Mouse (Mus musculus) cerebellum, postnatal 36 days (tissue): ENCODE results near the gene Ppargc1a.

Source experiments
- DNase-seq, 2 experiments: peaks; one replicate each; pipeline ENCODE4 v3.0.0; 2021 to 2022; ENCODE audit warnings: mixed read lengths in 2 of 2

Gene Ppargc1a

DNA sequence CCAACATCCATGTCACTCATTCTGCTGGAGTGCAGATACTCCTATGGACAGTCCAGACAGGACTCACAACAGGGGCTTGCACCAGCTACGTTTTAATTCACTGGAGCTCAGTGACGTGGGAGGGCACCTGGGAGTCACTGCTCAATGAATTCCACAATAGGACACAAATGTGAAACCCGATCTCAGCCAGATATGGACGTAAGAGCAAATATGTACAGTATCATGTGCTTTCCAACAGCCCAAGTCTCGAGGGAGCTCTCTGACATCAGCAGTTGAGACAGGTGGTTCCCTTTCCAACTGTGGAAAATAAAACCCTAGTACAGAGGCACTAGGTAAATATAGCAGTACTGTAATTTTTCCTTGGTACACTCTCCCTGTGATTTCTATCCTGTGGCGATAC, at the start of gene Ppargc1a:
TSS of gene Ppargc1a (minus strand) at position 68 of the 400 bp plus-strand sequence.
- DNase-seq = no peak

DNA sequence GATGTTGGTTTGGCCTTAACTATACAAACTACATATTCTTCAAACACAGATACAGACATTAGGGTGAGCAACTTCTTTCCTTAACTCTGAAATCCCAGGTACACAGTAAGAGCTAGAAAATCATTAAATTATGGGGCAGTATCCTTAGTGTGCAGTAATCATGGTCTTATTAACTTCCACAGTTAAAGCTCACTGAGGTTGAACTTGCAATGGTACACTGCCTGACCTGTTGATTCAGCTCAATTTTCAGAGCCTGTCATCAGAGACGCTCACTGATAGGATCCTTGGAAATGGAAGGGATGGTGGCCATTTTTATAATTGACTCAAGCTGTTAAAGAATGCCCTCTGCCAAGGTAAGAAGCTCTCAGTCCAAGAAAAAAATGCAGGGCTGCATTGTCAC, 49.4 kb upstream of the Ppargc1a start:
- DNase-seq = no peak

DNA sequence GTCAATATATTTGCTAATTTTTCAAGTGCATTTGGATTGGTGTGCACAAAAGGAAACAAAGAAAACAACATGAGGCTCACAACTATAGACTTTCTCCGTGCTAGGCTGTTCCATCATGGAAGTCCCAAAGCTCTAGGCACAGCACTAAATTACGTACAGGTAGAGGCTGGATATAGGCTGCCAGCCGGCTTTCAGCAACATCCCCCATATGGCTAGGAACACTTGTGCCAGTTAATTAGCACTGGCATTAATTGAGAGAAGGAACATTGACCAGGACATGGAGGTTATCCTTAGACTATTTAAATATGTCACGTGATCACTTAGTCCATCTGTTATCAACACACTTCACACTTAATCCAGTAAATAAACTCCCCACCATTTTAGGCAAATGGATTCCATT, 44.5 kb upstream of the Ppargc1a start:
- no peak for DNase-seq

DNA sequence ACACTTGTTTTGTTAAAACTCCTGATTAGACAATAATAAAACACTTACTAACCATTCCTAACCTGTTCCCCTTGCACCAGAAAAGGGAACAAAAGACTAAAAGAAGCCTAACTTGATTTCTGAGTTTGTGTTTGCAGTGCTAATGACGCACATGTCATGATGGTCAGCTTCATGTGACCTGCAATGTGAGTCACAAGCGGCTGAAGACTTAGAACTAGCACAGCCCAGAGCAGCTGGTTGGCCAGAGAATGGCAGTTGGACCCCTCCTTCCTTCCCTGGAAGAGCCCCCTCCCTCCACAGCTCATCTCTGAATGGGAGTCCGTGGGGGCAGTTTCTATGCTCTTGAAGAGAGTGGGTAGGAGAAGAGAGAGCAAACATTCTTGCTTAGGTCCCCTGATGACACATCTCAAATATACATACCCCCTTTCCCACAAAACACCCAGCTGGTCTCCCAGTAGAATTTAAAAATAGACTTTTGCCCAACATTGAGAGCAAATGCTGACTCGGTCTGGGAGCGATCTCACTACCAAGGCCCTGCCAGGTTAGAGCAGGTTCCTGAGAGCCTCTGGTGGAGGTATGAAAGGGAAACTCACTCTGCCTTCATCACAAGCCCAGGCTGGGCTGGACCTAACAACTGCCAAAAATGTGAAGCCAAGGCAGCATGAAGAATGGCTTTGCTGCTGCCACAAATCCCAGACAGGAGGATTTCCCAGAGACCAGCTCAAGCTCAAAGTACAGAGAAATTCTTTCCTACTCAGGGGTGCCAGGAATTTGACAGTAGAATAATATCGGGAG, 40.4 kb upstream of the Ppargc1a start:
- no peak for DNase-seq

DNA sequence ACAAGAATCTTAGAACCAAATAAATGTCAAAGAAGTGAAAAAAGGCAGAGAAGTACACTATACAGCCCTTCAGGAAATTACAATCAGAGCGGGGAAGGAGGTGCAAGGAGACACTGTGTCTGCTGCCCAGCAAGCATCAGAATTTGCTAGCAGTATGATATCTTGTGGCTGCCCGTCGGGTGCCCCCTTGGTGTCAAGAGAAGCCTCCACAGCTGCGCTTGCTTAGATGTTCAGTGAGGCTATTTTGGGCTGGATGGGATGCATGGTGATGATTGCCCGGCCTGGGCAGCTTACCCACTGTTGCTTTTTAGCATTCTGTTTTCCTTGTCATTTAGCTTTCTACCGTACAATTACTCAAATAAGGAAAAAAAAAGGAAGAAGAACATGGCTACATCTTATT, 32.0 kb upstream of the Ppargc1a start:
- no peak for DNase-seq

DNA sequence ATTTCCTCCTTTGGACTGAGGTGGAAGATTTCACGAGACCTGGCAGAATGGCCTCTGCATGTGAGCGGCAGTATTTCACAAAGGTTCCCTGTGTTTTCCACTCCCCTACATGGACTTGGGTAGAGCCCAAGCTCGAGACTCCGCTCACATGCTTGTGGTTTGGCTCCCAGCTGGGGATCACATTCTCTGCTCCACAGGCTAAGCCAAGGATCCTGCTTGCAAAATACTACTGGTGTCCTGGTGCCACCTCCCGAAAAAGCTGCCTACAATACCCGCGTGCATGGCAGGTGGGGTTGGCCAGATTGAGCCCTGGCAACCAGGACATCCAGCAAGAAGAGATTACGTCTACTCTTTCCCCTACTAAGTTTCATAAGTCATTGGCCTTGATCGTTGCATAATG, 28.1 kb upstream of the Ppargc1a start:
- DNase-seq = peak; percentile 34 to 39

DNA sequence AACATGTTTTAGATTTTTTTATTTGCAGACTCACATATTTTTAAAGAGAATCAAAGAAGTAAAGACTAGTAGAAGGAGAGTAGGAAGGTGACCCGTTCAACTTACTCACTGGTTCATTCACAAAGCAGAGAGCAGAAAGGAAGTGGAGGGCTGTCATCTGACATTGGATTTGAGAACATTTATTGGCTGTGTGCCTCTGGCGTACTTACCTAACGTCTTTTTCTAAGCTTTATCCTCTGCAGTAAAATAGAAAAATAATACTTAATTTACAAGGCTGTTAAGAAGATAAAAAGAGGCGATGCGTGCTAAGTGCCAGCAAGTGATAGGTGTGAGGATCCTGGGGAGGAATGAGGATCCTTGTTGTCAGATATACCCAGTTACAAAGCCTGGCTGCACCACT, 24.7 kb upstream of the Ppargc1a start:
- DNase-seq = no peak

DNA sequence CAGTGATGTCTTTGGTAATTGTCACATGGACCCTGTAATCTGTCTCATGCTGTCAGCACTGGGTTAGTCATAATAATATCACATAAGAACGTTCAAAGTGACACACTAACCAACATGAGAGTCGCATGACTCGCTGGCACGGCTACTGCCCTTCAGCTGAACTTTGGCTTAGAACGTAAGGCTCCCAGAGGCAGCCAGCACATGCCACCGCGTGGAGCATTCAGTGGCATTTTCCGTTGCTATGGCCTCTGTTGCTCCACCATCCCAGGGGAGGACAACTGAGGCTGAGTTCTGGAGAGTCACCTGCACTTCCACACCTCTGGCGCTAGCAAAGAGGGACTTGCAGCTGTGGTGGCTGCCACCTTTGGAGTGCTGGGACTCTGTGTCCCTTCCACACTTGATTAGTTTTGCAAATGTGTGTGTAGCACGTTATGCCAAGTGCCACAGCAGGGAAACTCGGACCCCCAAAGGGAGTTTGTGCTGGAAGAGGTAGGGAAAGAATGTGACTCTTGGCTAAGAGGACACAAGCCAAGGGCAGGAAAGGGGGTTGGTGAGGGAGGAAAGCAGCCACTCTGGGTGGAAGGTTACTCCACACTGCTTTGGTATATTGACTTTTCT, 24.1 kb upstream of the Ppargc1a start:
- DNase-seq = no peak

DNA sequence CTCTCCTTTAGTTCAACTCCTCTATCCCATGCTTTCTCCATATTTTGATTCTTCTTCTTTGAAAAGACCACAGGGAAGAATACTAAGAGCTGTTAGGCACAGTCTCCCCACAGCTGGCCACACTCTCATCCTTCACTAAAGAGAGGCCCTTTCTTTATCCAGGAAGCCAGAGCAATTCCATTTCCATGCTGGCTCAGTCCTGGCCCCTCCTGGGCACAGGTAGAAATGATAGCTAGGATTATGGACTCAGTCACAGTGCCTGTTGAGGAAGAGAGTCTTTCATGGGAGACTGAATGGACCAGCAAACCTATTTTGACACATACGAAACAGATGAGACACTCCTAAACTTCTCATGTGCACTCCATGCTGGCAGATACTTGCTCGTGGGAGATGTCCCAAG, 18.7 kb upstream of the Ppargc1a start:
- DNase-seq = no peak

DNA sequence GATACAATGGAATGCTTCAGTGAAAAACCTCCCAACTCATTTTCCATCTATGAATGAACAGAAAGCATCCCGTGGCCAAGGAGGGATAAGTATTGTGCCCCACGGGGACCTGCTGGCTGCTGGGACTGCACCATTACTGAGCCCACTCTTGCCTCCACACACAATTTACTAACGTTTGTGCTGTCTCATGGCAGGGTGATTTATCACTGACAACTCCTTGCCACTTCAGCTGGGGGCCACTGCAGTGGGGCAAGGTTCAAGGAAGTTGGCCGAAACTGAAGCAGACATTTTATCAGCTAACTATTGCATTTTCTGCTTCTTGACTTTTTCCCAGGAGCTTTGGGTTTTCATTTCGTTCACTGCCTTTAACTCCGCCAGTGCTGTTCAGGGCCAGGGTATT, 17.5 kb upstream of the Ppargc1a start:
- no peak for DNase-seq

DNA sequence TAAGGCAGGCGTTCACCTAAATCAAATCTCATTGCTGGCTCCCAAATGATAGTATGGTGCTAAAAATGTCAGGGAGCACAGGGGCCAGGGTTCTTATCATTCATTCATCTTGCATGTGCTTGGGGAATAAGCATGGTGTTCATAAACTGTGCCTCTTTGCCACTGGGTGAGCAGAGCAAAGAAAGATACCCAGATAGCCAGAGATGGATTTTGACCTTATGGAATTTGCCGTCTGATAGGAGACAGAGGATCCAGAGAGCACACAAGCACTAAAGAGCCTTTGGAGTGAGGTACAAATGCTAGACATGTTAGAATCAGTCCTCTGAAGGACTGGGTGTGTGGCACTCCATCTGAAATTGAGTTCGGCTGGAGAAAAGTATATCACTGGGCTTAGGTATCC, 16.7 kb upstream of the Ppargc1a start:
- DNase-seq = no peak

DNA sequence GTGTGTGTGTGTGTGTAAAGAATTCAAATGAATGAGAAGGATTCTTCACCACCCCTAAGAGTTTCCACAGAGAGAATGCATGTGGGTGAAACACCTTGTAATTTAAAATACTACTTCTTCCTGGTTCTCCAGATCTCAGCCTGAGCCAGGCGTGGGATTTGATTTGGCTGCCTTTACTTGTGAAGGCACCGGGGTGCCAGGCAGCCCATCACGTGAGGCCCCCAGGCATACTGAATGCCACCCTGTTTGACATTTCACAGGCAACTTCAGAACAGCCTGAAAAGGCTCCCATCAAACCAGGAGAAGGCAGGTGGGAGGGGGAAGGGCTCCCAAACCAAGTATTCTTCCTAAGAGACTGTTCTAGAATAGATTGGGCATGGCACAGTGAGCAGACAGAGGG, 16.1 kb upstream of the Ppargc1a start:
- no peak for DNase-seq

DNA sequence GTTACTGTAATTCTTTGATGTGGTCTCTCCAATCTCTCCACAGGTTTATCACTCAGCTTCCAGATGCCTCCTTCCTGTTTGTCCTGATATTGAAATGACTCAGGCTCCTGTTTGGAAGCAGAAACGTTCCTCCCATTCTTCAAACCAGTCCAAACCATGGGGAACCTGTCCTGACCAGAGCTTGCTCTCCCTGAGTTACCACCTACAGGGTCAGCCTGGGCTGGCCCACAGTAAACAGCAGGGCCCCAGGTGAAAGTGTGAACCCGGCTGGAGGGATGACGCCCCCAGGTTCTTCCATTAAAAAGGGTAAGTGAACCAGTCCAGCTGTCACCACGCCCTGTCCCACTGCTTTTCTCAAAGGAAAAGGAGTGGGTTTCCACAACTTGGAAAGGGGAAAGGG, 15.5 kb upstream of the Ppargc1a start:
- DNase-seq = no peak

DNA sequence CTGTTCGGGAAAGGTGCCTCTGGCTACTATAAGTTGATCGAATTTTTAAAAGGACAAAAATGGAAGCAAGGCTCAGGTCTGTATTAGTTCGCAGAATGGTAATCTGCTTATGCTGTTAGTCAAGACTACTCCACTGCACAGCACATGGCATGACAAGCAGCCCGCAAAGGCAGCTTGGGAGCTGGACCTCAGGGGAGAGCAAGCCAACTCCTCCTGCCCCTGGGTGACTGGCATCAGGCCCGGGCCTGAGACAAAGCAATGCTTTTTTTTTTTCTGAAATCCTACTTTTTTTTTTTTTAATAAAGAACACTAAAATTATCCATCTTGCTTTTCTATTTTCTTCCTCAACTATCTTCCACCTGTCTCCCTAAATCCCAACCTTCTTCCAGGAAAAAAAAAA, 15.1 kb upstream of the Ppargc1a start:
- DNase-seq = peak in 1 of 2 experiments; percentile 25

DNA sequence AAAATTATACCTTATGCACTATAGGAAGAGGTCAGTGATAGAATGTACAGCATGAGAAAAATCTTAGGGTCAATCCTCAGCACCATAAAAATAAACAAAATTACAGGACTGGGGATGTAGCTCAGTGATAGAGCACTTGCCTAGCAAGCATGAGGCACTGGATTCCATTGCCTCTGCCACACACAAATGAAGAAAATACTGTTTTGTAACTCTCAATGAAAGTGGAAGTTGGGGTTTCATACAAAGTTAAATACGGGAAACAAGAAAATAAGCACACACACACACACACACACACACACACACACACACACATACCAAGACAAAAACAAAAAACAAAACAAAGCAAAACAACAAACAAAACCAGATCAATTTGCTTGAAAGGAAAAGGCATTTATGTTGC, 10.1 kb upstream of the Ppargc1a start:
- DNase-seq = no peak

DNA sequence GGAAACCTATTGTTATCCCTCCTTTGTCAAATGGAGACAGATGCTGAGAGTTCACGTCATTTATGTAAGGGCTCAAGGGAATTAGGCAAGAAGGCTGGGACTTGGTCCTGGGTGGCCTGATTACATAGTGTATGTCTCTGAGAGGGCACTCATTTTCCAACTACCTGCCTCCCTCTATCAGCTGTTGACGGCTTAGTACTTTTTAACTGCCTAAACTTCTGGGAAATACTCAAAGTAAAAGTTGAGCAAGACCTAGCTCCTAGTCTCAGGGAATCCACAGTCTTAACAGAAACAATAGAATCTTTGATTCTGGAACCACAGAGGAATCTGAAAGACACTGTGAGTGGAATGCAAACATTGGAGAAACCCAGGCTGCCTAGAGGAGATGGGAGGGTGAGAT, 6.2 kb upstream of the Ppargc1a start:
- no peak for DNase-seq

DNA sequence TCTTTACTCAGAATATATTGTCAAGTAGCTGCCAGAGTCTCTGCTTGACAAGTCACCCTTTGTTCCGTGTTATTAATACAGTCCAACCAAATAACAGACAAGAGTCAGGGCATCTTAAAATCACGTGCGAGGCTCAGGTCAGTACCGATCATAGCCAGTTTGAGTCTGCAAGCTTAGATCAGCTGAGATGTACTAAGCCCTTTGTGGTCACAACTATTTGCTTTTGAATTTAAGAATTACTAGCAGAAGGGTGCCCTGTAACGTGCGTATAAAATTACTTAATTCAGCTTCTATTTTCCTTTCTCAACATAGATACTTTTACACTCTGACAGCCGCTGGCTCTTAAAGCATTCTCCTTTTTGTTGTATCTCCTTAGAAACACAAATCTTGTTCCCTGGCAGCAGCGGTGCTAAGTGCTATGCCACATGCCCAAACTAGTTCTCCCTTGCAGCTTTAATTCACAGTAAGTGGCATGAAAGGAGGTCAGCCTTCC, 718 bp upstream of the Ppargc1a start:
- no peak for DNase-seq

DNA sequence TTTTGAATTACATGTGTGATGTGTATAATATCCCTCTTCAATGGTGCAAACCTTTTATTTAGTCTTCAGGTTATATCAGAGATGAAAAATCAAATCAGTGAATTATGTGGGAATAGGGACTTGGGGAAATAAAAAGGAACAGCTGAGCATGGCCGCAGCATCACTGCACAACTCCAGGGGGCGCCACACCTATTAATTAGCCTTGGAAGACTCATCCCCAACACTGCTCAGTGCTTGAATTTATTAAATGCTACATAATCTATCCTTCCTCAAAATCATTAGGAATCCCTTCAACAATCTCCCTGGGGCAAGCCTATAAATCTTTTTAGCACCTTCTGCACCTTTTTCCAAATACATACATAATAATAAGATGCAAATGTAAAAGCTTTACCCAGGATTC, 1.9 kb downstream of the Ppargc1a start:
- DNase-seq = no peak

DNA sequence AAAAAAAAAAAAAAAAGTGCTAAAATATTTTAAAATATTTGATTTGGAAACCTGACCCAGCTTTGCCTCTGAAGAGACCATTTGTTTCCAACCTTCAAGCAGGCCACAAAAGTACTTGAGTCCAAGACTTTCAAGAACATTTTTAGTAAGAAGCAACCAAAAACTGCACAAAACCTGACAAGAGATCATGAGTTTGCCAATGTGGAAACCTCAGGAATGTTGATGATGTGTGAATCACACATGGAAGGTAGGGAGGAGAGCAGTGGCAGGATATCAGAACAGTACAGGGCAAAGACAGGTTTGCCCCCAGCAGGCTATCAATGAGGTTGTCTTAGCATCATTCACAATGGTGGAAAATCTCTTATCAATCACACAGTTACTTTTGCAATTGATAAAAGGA, 2.5 kb downstream of the Ppargc1a start:
- DNase-seq = no peak

DNA sequence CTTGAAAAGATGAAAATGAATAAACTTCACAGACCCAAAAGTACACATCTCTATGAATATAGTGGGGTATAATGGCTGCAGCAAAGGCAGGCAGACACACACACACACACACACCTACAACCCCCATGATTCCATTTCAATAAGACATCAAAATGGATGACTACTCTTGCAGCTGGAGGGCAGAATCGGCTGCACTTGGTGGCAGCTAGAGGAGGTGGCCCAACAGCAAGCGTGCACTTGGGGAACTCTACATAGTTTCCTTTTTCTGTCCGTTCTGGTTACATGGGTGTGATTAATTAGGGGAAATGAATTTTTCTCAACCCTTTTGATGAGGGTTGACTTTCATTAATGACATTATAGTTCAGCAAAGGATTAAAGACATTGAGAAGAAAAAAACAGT, 4.0 kb downstream of the Ppargc1a start:
- DNase-seq = no peak

DNA sequence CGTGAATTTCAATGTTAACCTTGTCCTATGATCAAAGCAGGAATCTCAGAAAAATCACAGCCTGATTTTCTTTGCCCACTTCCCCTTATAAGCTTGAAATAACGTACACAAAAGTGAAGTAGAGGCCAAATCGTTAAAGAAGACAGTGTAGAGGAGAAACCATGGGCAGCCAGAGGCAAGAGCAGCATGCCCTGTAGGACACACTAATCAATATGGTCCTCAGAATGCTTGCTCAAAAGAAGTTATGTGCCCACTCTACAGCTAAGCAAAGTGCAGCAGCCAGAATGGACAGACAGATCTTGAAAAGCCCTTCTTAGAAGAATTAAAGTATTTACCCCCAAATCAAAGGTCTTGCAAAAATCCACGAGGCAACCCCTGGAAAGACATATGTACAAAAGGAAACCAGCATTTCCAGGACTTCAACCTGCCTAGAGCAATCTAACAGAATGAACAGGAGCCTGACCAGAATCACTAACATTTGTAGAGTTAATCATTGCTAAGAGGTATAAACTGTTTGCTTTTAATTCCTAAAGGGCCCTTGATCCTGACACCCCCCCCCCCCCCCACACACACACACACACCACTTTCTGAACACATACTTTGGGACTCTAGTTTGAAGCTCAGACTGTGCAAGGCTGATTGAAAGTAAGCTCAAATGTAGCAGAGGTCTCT, 9.8 kb downstream of the Ppargc1a start:
- no peak for DNase-seq

DNA sequence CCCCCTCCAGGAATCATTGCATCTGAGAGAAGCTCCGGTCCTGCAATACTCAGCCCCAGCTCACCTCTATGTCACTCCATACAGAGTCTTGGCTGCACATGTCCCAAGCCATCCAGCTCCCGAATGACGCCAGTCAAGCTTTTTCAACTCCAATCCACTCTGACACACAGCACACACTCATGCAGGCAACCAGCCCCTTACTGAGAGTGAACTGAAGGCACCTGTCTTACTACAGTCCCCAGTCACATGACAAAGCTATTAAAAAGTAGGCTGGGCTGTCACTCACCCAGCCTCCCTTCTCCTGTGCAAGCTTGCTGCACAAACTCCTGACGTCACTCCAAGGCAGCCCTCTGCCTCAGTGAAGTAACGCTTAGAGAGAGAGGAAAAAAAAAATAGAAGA, 13.9 kb downstream of the Ppargc1a start:
- peak in 1 of 2 experiments; percentile 10 for DNase-seq

DNA sequence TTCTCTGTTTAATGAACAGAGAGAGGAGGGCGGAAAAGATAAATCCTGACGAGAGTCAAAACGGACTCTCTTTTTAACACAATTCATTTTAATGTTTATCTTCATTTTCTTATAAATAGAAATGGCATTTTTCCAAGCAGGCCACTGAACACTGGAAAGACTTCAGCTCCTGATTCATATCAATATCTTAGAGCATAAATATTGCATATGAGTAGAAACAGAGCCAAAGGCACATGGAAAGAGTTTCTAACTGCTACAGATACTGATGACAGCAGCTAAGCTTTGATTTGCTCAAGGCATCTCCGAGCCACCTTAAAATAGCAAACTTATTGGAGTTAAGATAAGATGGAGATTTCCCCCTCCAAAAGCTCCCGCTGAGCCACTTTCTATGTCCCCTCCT, 14.3 kb downstream of the Ppargc1a start:
- no peak for DNase-seq

DNA sequence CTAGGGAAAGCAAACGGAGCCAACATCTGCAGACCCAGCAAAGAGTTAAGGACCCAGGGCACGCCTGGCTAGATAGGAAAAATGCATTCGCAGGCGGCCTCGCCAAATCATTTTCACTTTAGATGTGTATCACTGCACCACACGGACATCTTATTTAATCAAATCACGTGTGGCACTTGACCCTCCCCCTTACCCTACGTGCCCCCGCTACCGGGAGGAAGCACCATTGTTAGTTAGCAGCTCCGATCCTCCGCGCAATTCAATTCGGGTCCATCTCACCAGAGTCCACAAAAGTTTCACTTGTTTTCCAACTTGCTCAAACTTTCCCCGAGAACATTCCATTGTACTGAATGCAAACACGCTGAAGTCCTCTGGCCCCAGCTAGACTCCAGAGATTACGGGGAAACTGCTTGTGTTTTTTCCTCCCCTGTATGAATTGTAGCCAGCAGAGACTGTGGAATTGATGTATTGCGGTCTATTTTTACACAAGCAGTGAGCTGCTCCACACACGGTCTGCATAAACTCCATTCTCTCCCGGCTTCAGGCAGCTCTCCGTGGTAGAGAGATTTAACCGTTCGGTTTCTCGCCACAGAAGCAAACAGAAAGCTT, 14.9 kb downstream of the Ppargc1a start:
- peak; percentile 23 to 25 for DNase-seq
